Mouse (Mus musculus) midbrain, embryonic 13.5 days (tissue): ENCODE results near the gene Plekhg5. TPM values are rescaled to one million over a fixed set of nuclear protein-coding genes. Genes with fewer than 3 reads are reported as not detected.
A peak's percentile ranks its signal among the peaks of the same experiment; 100 is the strongest.

ENCODE experiments used
- ATAC-seq: fragments of 200-750 bp; cut with Nextera tagmentation; 2 replicates; pipeline ENCODE4 v1.8.0; 2017; ENCODE audit warnings: mild to moderate bottlenecking, moderate TSS enrichment, moderate library complexity
- H3K27ac ChIP-seq: fragments of 300-500 bp; sonication (generic); 2 replicates; pipeline ENCODE4 v1.5.1; 2015; ENCODE audit warnings: inconsistent platforms, mild to moderate bottlenecking, moderate library complexity
- H3K27me3 ChIP-seq: fragments of 300-500 bp; sonication (generic); 2 replicates; pipeline ENCODE4 v1.6.1; 2015; ENCODE audit warnings: mild to moderate bottlenecking, inconsistent platforms
- H3K36me3 ChIP-seq: fragments of 300-500 bp; sonication (generic); 2 replicates; pipeline ENCODE4 v1.6.1; 2015; ENCODE audit warnings: mild to moderate bottlenecking, inconsistent platforms
- H3K4me1 ChIP-seq: fragments of 300-500 bp; sonication (generic); replicated peaks from 2 replicates; pipeline ENCODE4 v1.6.1; 2015; ENCODE audit warnings: inconsistent platforms
- H3K4me2 ChIP-seq: fragments of 300-500 bp; sonication (generic); replicated peaks from 2 replicates; pipeline ENCODE4 v1.6.1; 2015; ENCODE audit warnings: moderate library complexity, mild to moderate bottlenecking, inconsistent platforms
- H3K4me3 ChIP-seq: fragments of 300-500 bp; sonication (generic); replicated peaks from 2 replicates; pipeline ENCODE4 v1.5.1; 2015; ENCODE audit warnings: mild to moderate bottlenecking, inconsistent platforms
- H3K9ac ChIP-seq: fragments of 300-500 bp; sonication (generic); replicated peaks from 2 replicates; pipeline ENCODE4 v1.6.1; 2015; ENCODE audit warnings: mild to moderate bottlenecking, inconsistent platforms
- H3K9me3 ChIP-seq: fragments of 300-500 bp; sonication (generic); 2 replicates; pipeline ENCODE4 v1.6.1; 2016; ENCODE audit warnings: mild to moderate bottlenecking, inconsistent platforms
- WGBS: fragments of 180-500 bp; shearing (Covaris S2); methylation state at CpG from one replicate; pipeline ENCODE4 v1.1.7; 2015; 5-methylcytosine and 5-hydroxymethylcytosine counted together
- polyA plus RNA-seq: library from polyadenylated mRNA; unstranded; fragments of >200 nt; fragmentation: Nextera tagmentation; extraction: Ambion mirVana; gene quantifications from 2 replicates; pipeline ENCODE4 v1.2.1, GENCODE M21; 2015

The Plekhg5 gene
- polyA plus RNA-seq, 1 experiment from 2014 or later: 8.4 TPM

DNA sequence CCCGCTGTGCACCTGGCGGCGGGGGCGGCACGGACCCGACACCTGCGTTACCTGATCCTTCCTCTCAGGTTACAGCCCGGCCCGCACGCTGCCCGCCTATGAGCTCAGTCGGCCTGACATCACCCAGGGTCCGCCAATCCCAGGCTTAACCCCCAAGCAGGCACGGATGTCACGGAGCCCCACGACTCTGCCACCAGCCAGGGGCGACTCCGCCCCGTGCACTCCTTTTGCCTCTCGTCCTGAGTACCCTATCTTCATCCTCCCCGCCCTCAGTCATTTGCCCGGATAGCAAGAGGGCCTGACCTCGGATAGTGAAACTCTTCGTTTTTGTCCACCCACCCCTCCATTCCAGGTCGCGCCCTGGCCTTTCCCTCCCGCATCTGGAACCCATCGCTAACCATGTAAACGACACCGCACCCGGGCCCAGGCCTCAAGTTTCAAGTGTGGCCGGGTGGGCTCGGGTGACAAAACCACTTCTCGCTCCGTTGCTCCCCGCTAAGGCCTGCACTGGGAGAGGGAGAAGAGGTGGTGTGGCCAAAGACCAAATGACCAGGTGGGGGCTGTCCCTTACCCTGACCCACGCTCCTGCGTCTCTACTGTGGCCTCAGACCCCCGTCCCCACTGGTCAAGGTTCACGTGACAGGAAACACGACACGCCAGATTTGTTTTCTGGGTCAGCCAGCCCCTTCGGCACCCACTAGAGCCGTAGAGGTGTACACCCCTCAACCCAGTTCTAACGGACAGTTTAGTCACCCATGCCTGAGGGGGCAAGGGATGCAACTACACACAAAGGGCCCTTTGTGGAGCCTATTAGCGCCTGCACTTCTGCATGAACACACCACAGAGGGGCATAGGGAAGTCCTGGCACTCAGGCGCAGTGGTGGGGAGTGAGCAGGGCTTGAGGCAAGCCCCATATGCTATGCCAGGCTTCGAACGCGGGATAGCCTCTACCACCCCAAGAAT lies 59.8 kb downstream of the Plekhg5 start:
- Histone ChIP-seq H3K36me3 (no peaks in the 10 kb centered on the region), H3K4me2 (peak overlapping the region; percentile 56), H3K27ac (no peak overlapping the region), H3K9me3 (no peaks in the 10 kb centered on the region), H3K9ac (no peak overlapping the region), H3K4me1 (peaks cover 21% of the 10 kb centered on the region), H3K27me3 (peaks cover 93% of the 10 kb centered on the region), H3K4me3 (peak overlapping the region; percentile 36)
- ATAC-seq: no peak
- 5% methylated on average over 50 of the region's 50 CpGs for WGBS

GRCm38 (mm10) chr4:152132772-152133169 lies 60.5 kb downstream of the Plekhg5 start:
- WGBS: 30% methylated on average over 10 of the region's 10 CpGs
- no peaks in the 10 kb centered on the region for H3K36me3 ChIP-seq
- peaks cover 91% of the 10 kb centered on the region for H3K27me3 ChIP-seq
- H3K4me2 ChIP-seq: no peak overlapping the region
- no peak overlapping the region for H3K27ac ChIP-seq
- no peak overlapping the region for H3K4me3 ChIP-seq
- H3K9ac ChIP-seq: no peak overlapping the region
- ATAC-seq: no peak
- peaks cover 21% of the 10 kb centered on the region for H3K4me1 ChIP-seq
- no peaks in the 10 kb centered on the region for H3K9me3 ChIP-seq

DNA sequence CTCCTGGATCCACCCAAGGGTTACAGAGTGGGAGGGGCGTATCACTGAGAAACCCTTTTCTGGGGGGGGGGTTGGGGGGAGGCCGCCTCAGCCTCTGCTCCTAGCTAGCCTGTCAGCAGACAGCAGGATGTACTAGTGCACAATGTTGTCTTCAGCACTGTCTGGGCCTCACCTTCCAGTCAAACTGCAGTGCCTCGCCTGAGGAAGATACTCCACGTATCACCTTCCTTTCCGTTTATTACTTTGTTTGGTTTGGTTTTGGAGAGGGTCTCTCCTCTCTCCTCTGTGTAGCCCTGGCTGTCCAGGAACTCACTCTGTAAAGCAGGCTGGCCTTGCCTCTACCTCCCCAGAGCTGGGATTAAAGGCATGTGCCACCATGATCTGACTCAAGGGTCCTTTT lies 60.9 kb downstream of the Plekhg5 start:
- no peaks in the 10 kb centered on the region for H3K9me3 ChIP-seq
- no peak overlapping the region for H3K27ac ChIP-seq
- 52% methylated on average over 5 of the region's 5 CpGs for WGBS
- H3K27me3 ChIP-seq: peaks cover 89% of the 10 kb centered on the region
- peaks cover 21% of the 10 kb centered on the region for H3K4me1 ChIP-seq
- H3K4me3 ChIP-seq: no peak overlapping the region
- no peak for ATAC-seq
- no peak overlapping the region for H3K9ac ChIP-seq
- H3K4me2 ChIP-seq: no peak overlapping the region
- H3K36me3 ChIP-seq: no peaks in the 10 kb centered on the region

DNA sequence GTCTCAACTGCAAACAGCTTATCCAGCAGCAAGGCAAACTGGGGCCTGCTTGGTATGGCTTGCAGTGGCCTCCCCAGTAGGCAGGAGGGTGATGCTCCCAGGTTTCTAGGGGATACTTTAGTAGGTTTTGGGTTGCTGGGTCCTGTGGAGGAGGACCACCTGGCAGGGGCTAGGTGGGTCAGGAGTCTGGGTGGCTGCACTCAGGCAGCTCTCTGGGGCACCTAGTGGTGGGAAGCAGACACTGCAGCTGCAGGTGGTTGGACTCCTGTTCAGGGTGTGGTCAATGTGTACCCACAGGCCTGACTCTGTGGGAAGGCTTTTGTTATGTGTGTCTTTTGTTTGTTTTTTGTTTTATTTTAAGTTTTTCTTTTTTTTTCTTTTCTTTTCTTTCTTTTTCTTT lies 62.2 kb downstream of the Plekhg5 start:
- ATAC-seq: no peak
- no peak overlapping the region for H3K27ac ChIP-seq
- H3K9ac ChIP-seq: no peak overlapping the region
- H3K4me1 ChIP-seq: peaks cover 30% of the 10 kb centered on the region
- H3K9me3 ChIP-seq: no peaks in the 10 kb centered on the region
- no peaks in the 10 kb centered on the region for H3K36me3 ChIP-seq
- no peak overlapping the region for H3K4me2 ChIP-seq
- H3K4me3 ChIP-seq: no peak overlapping the region
- H3K27me3 ChIP-seq: peaks cover 86% of the 10 kb centered on the region

DNA sequence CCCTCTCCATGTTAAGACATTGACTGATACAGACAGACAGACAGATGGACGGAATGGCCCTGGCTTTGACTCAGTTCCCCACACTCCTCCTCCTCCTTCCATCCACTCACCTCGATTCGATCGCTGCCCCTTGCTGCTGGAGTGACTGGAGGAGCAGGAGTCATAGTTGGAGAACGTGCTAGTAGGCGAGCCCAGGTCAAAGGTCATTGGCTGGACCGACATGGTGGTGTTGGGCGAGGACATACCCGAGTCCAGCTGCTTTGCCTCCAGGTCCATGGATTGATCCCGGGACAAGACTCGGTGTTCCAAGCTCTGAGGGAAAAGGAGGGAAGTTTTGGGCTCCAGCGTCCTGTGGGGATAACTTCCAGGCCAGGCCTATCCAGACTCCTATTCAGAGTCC lies 63.1 kb downstream of the Plekhg5 start:
- peaks cover 28% of the 10 kb centered on the region for H3K4me1 ChIP-seq
- no peaks in the 10 kb centered on the region for H3K36me3 ChIP-seq
- H3K9me3 ChIP-seq: no peaks in the 10 kb centered on the region
- no peak overlapping the region for H3K27ac ChIP-seq
- no peak overlapping the region for H3K4me3 ChIP-seq
- WGBS: 80% methylated on average over 12 of the region's 12 CpGs
- ATAC-seq: no peak
- no peak overlapping the region for H3K4me2 ChIP-seq
- H3K27me3 ChIP-seq: peaks cover 84% of the 10 kb centered on the region
- no peak overlapping the region for H3K9ac ChIP-seq

DNA sequence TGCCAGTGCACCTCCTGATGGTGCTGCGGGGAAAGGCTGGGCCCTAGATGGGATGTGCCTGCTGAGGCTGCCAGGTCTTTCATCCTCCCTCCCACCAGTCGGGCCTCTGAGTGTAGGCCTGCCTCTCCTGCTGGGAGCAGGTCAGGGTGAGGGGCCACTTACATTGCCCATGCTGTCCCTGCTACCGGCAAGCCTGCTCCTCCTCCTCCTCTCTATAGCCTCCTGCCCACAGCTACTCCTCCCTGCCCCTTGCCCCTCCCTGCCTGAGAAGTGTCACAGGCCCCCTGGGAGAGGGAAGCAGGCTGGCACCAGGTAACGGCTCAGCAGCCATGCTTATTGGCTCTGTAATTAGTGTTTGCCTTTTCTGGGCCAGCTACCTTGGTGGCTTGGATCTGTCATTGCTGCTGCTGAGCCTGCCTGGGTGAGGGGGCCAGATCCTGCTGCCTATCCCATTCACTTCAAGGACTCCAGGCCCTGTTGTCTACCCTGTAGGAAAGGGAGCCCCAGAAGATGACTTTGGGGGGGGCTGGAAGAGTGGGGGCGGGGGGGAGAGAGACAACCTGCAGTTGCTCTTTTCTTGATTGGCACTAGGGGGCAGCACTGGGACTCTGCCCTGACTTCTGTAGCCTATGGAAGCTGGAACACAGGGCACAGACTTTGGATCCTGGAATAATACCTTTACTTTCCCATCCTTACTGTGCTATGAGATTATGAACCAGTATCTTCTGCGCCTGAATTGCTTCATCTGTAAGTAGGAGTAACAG lies 64.0 kb downstream of the Plekhg5 start:
- ATAC-seq: no peak
- H3K27ac ChIP-seq: no peak overlapping the region
- no peak overlapping the region for H3K9ac ChIP-seq
- peaks cover 83% of the 10 kb centered on the region for H3K27me3 ChIP-seq
- WGBS: 35% methylated on average over 6 of the region's 6 CpGs
- H3K36me3 ChIP-seq: no peaks in the 10 kb centered on the region
- peaks cover 19% of the 10 kb centered on the region for H3K4me1 ChIP-seq
- no peak overlapping the region for H3K4me3 ChIP-seq
- H3K4me2 ChIP-seq: no peak overlapping the region
- no peaks in the 10 kb centered on the region for H3K9me3 ChIP-seq

DNA sequence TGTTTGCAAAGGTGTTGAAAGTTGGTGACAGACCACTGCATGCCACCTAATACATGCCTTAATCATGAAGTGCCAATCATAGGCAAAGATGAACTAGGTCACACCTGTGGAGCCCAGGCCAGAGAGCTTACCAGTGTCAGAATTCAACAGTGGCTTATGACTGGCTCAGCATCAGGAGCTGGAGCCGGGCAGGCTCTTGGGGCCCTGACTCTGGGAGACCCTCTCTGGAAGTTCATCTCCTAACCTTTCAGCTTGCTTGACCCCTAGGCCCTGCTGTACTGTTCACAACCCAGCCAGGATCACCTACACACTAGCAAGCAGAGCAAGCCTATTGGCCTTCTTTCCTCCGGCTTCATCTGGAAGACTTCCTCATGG lies 64.6 kb downstream of the Plekhg5 start:
- no peak overlapping the region for H3K9ac ChIP-seq
- peaks cover 83% of the 10 kb centered on the region for H3K27me3 ChIP-seq
- H3K4me2 ChIP-seq: no peak overlapping the region
- 89% methylated on average over 2 of the region's 2 CpGs for WGBS
- H3K27ac ChIP-seq: no peak overlapping the region
- no peak overlapping the region for H3K4me3 ChIP-seq
- no peak for ATAC-seq
- no peaks in the 10 kb centered on the region for H3K9me3 ChIP-seq
- peaks cover 13% of the 10 kb centered on the region for H3K4me1 ChIP-seq
- H3K36me3 ChIP-seq: no peaks in the 10 kb centered on the region

DNA sequence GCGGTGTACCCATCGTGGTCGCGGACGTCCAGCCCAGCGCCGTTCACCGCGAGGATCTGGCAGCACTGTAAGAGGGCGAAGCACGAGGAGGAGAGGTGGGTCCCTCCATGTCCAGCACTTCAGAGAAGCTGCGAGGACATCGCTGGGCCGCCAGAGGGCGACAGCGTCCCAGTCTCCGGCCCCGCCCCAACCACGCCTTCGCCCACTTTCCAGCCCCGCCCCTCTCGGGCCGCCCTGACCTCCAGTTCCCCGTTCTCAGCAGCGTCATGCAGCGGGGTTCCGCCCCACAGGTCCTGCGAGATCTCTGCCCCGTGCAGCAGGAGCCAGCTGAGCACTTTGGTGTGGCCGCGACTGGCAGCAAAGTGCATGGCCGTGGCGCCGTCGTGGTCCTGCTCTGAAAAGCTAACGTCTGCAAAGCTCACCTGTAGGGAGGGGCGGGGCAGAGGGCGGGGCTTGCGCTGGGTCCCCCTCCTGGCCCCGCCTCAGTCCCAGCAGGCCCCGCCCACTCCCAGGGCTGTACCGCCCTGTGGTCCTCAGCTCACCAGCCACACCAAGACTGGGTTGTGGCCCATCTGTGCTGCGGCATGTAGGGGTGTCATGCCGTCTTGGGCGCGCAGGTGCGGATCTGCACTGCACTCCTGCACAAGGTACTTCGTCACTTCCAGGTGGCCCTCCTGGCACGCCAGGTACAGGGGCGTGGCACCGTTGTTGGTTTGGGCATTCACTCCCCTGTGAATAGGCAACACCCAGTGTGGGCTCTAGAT lies 66.4 kb downstream of the Plekhg5 start:
- H3K27ac ChIP-seq: no peak overlapping the region
- H3K27me3 ChIP-seq: peaks cover 71% of the 10 kb centered on the region
- H3K4me2 ChIP-seq: peak overlapping the region; percentile 59
- peaks cover 9% of the 10 kb centered on the region for H3K4me1 ChIP-seq
- 2% methylated on average over 50 of the region's 51 CpGs for WGBS
- no peaks in the 10 kb centered on the region for H3K9me3 ChIP-seq
- no peak overlapping the region for H3K9ac ChIP-seq
- no peaks in the 10 kb centered on the region for H3K36me3 ChIP-seq
- peak; percentile 75 for ATAC-seq
- peak overlapping the region; percentile 38 for H3K4me3 ChIP-seq

- Histone ChIP-seq H3K36me3 (no peaks in the 10 kb centered on the region), H3K27ac (no peak overlapping the region), H3K9ac (no peak overlapping the region), H3K4me2 (no peak overlapping the region), H3K4me3 (no peak overlapping the region), H3K27me3 (peaks cover 58% of the 10 kb centered on the region), H3K4me1 (peaks cover 9% of the 10 kb centered on the region), H3K9me3 (no peaks in the 10 kb centered on the region)
- 31% methylated on average over 6 of the region's 6 CpGs for WGBS
- ATAC-seq: no peak
Observed at GRCm38 (mm10) chr4:152140441-152140840, 68.1 kb downstream of the Plekhg5 start.

- Histone ChIP-seq H3K36me3 (no peaks in the 10 kb centered on the region), H3K9ac (no peak overlapping the region), H3K4me2 (no peak overlapping the region), H3K4me3 (no peak overlapping the region), H3K9me3 (no peaks in the 10 kb centered on the region), H3K27me3 (peaks cover 49% of the 10 kb centered on the region), H3K27ac (no peak overlapping the region), H3K4me1 (peaks cover 9% of the 10 kb centered on the region)
- ATAC-seq: no peak
- WGBS: 62% methylated on average over 8 of the region's 8 CpGs
Observed at GRCm38 (mm10) chr4:152141521-152142135, 69.3 kb downstream of the Plekhg5 start.

- H3K27me3 ChIP-seq: peaks cover 36% of the 10 kb centered on the region
- WGBS: 14% methylated on average over 1 of the region's 1 CpGs
Observed at GRCm38 (mm10) chr4:152143632-152144031, 71.3 kb downstream of the Plekhg5 start.

More at GRCm38 (mm10) chr4:152143632-152144031, 71.3 kb downstream of the Plekhg5 start:
- no peaks in the 10 kb centered on the region for H3K36me3 ChIP-seq
- no peak overlapping the region for H3K4me3 ChIP-seq
- peaks cover 4% of the 10 kb centered on the region for H3K4me1 ChIP-seq
- no peak overlapping the region for H3K9ac ChIP-seq
- no peaks in the 10 kb centered on the region for H3K9me3 ChIP-seq
- no peak overlapping the region for H3K4me2 ChIP-seq
- H3K27ac ChIP-seq: no peak overlapping the region
- no peak for ATAC-seq
